In genomic region chr2:157809341-157809740, GRCm38 (mm10) we compare ENCODE assay signal across 19 mouse cellular contexts.
DNase-seq lines count a peak whose midpoint lies in the region; TF ChIP-seq lines count a peak whose summit lies in the region.
"Had no signal": no experiment of that assay in that cellular context is flagged by ENCODE, and none has a peak within 500 bp of the region (broad histone marks: within the 10 kb centered on the region; RNA-seq: fewer than 3 reads in every experiment).

No protein-coding gene starts in this region.

- no peak overlapping the region for H3K4me3 ChIP-seq in left cerebral cortex, adult 2 months
- H3K4me3 ChIP-seq: forebrain, embryonic 10.5 days; forebrain, embryonic 15.5 days; gastrocnemius, adult 2 months; heart, adult 2 months had no signal

- TF ChIP-seq CTCF in left cerebral cortex, adult 2 months (IDR thresholded peaks at IDR 0.05), result no peak

- DNase-seq in frontal cortex, postnatal 25 days (ENCODE audit: low spot score in 2 of 2), result peak; percentile 1 to 3
- no peak for DNase-seq in frontal cortex, postnatal 10 days (ENCODE audit: low spot score in 2 of 2)
- DNase-seq in left cerebral cortex, adult 2 months (ENCODE audit: extremely low spot score in 1 of 2, low spot score in 2 of 2), result peak; percentile 4 to 7
- DNase-seq in left cerebral cortex, adult 9 months (ENCODE audit: low spot score in 2 of 2), result no peak
- peak; percentile 32 for DNase-seq in testis, postnatal 10 days (ENCODE audit: low spot score)
- DNase-seq in testis, postnatal 14 days (ENCODE audit: low spot score), result no peak
- no peak for DNase-seq in ovary, postnatal 14 days (ENCODE audit: low spot score)
- DNase-seq: adrenal gland, postnatal 10 days; adrenal gland, postnatal 36 days; B cell, adult 2 months; cerebellum, adult 18-20 months; cerebellum, adult 9-10 months; gastrocnemius, adult 2 months; gastrocnemius, postnatal 14 days; heart, adult 2 months had no signal

- intact Hi-C loops in left cerebral cortex, adult 2 months (cut with DNase I), result loop anchor here (5.0 to 10.0 kb wide), 2 partner anchors 68 to 175 kb away; no protein-coding TSS in a partner anchor

- H3K27ac ChIP-seq in left cerebral cortex, adult 2 months, result no peak overlapping the region
- H3K27ac ChIP-seq: forebrain, embryonic 15.5 days; heart, adult 2 months; hindbrain, embryonic 14.5 days; hindbrain, postnatal 0 days had no signal

Comparison
In these comparisons a context has a peak if more than half of its experiments do, and no peak if none do; other contexts are left out.
1. DNase-seq: peak in frontal cortex, postnatal 25 days (2 of 2), left cerebral cortex, adult 2 months (2 of 2) and testis, postnatal 10 days (single experiment); none in frontal cortex, postnatal 10 days (0 of 2), left cerebral cortex, adult 9 months (0 of 2), testis, postnatal 14 days (single experiment) and ovary, postnatal 14 days (single experiment).